Mouse (Mus musculus): ENCODE measurements at regions not wholly inside any gene's neighbourhood (a gene's known extent, or its start where the extent isn't known, plus 50 kb on each side); places are given as distances from the start of the nearest gene placed in this dataset.

DNA sequence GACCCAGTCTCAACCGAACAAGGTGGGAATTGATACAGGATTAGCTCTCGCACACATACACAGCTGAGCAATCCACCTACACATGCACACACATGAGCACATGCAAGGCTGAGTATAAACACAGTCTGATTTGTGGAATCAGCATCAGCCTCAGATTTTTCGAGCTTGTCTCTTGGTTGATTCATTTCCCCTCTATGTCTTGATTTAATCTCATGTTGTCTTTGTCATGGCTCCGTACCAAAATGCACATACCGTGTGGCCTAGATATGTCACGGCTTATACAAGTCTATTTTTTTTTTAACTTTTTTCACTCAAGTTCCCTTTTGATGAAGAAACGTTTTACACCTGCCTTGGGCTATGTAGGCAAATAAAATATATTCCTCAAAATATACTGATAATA lies 88.6 kb upstream of the Mycn start:
- no peak for TF ChIP-seq POLR2A (IDR thresholded peaks at IDR 0.05; ENCODE audit: insufficient read depth, low read depth, low read length)
- no peak for TF ChIP-seq CTCF (IDR thresholded peaks at IDR 0.05; ENCODE audit: insufficient read depth, low read depth, low read length)
